Mouse (Mus musculus): ENCODE measurements around the gene Ankrd44.

The Ankrd44 gene

GRCm38 (mm10) chr1:54842765-54843461, 83.3 kb downstream of the Ankrd44 start:
- no peak for DNase-seq

GRCm38 (mm10) chr1:54841788-54842187, 84.4 kb downstream of the Ankrd44 start:
- DNase-seq: no peak

- DNase-seq: no peak
Observed at GRCm38 (mm10) chr1:54840040-54840439, 86.1 kb downstream of the Ankrd44 start.

GRCm38 (mm10) chr1:54838486-54838805, 87.7 kb downstream of the Ankrd44 start:
- DNase-seq: no peak

- no peak for DNase-seq
Observed at GRCm38 (mm10) chr1:54837721-54838485, 88.3 kb downstream of the Ankrd44 start.

GRCm38 (mm10) chr1:54835661-54836205, 90.5 kb downstream of the Ankrd44 start:
- no peak for DNase-seq

- DNase-seq: no peak
Observed at GRCm38 (mm10) chr1:54833221-54833620, 93.0 kb downstream of the Ankrd44 start.

GRCm38 (mm10) chr1:54832765-54833164, 93.4 kb downstream of the Ankrd44 start:
- DNase-seq: no peak

- DNase-seq: peak; percentile 19
Observed at GRCm38 (mm10) chr1:54830223-54830622, 96.0 kb downstream of the Ankrd44 start.

GRCm38 (mm10) chr1:54829681-54830213, 96.4 kb downstream of the Ankrd44 start:
- DNase-seq: no peak

GRCm38 (mm10) chr1:54827827-54828226, 98.4 kb downstream of the Ankrd44 start:
- DNase-seq: no peak

GRCm38 (mm10) chr1:54827351-54827750, 98.8 kb downstream of the Ankrd44 start:
- no peak for DNase-seq

GRCm38 (mm10) chr1:54826426-54826986, 99.7 kb downstream of the Ankrd44 start:
- no peak for DNase-seq

- DNase-seq: no peak
Observed at GRCm38 (mm10) chr1:54825718-54826425, 100.3 kb downstream of the Ankrd44 start.

- DNase-seq: no peak
Observed at GRCm38 (mm10) chr1:54824106-54824808, 101.9 kb downstream of the Ankrd44 start.

- DNase-seq: no peak
Observed at GRCm38 (mm10) chr1:54821797-54822196, 104.4 kb downstream of the Ankrd44 start.

- no peak for DNase-seq
Observed at GRCm38 (mm10) chr1:54815206-54815855, 110.9 kb downstream of the Ankrd44 start.

GRCm38 (mm10) chr1:54809811-54810549, 116.2 kb downstream of the Ankrd44 start:
- DNase-seq: no peak

- no peak for DNase-seq
Observed at GRCm38 (mm10) chr1:54809098-54809490, 117.1 kb downstream of the Ankrd44 start.

GRCm38 (mm10) chr1:54808401-54809097, 117.6 kb downstream of the Ankrd44 start:
- DNase-seq: no peak
